In genomic region chr3:152928287-152928975, GRCm38 (mm10) we compare ENCODE assay signal across 1 mouse cellular context.
A peak's percentile ranks its signal among the peaks of the same experiment; 100 is the strongest.
TF ChIP-seq lines count a peak whose summit lies in the region.

No protein-coding gene starts in this region.

TF ChIP-seq in MEL, 35 proteins besides CTCF, POLR2A, EP300 and RAD21 (continued from another document):
- TF ChIP-seq TBP (IDR thresholded peaks at IDR 0.05; ENCODE audit: low read depth, low read length) (peak; percentile 89), MAZ (IDR thresholded peaks at IDR 0.05; ENCODE audit: low read depth, low read length) (peak; percentile 87; the same call in 1 of the 2 replicates), POLR2AphosphoS5 (IDR thresholded peaks at IDR 0.05; ENCODE audit: borderline replicate concordance, low read depth, low read length) (no peak), NRF1 (IDR thresholded peaks at IDR 0.05; ENCODE audit: insufficient read depth, low read depth, low read length, poor library complexity, severe bottlenecking) (no peak), ZMIZ1 (IDR thresholded peaks at IDR 0.05; ENCODE audit: low read depth, low read length) (peak; percentile 77; the same call in 1 of the 2 replicates), MAFK (IDR thresholded peaks at IDR 0.05; ENCODE audit: borderline replicate concordance, low read depth, low read length) (no peak), MYC (IDR thresholded peaks at IDR 0.05; ENCODE audit: low read depth, low read length) (peak; percentile 92), CHD2 (IDR thresholded peaks at IDR 0.05; ENCODE audit: low read length) (peak; percentile 92), UBTF (IDR thresholded peaks at IDR 0.05; ENCODE audit: borderline replicate concordance, insufficient read depth, low read depth, low read length) (0 out of 2 replicates have a peak, but pooled peaks have one; percentile 21)
